Mouse (Mus musculus): ENCODE data around the gene Kctd15. TPM values are rescaled to one million over a fixed set of nuclear protein-coding genes. Genes with fewer than 3 reads are reported as not detected.

Kctd15 gene
- polyA plus RNA-seq, 1 experiment = 29.2 TPM

- Histone ChIP-seq H3K79me2 (ENCODE audit: control insufficient read depth, insufficient read depth) (no peaks in the 10 kb centered on the region), H3K36me3 (ENCODE audit: control insufficient read depth, insufficient read depth) (no peaks in the 10 kb centered on the region), H3K4me3 (no peak overlapping the region), H3ac (ENCODE audit: control insufficient read depth, insufficient read length) (no peak overlapping the region), H3K27me3 (ENCODE audit: control insufficient read depth, insufficient read depth, insufficient read length) (peaks cover 47% of the 10 kb centered on the region), H3K4me2 (ENCODE audit: low read depth) (no peak overlapping the region)
- TF ChIP-seq REST (IDR thresholded peaks at IDR 0.05; ENCODE audit: insufficient read depth, insufficient read length) (no peak), CEBPB (IDR thresholded peaks at IDR 0.05; ENCODE audit: insufficient read depth, poor library complexity, severe bottlenecking) (no peak), TCF12 (IDR thresholded peaks at IDR 0.05; ENCODE audit: insufficient read depth, poor library complexity, severe bottlenecking) (no peak), E2F4 (IDR thresholded peaks at IDR 0.05; ENCODE audit: insufficient read depth) (no peak), TCF3 (IDR thresholded peaks at IDR 0.05; ENCODE audit: insufficient read length, low read depth) (no peak), MYOG (IDR thresholded peaks at IDR 0.05; ENCODE audit: control insufficient read depth in 1 of 3, insufficient read depth in 1 of 3, insufficient read length in 2 of 3, low read depth in 2 of 3) (no peak), POLR2AphosphoS2 (IDR thresholded peaks at IDR 0.05; ENCODE audit: insufficient read length, low read depth) (no peak), SRF (IDR thresholded peaks at IDR 0.05; ENCODE audit: control insufficient read depth, insufficient read length, low read depth) (no peak), MAX (IDR thresholded peaks at IDR 0.05; ENCODE audit: low read depth) (no peak), MYOD1 (IDR thresholded peaks at IDR 0.05; ENCODE audit: control insufficient read depth in 1 of 3, insufficient read length in 2 of 3, low read depth in 2 of 3) (no peak), USF1 (IDR thresholded peaks at IDR 0.05; ENCODE audit: low read depth) (no peak), POLR2A (IDR thresholded peaks at IDR 0.05; ENCODE audit: insufficient read length, low read depth) (no peak)
These were observed 41.7 kb upstream of the Kctd15 start for GRCm38 (mm10) chr7:34698221-34698620.

- H3K27me3 ChIP-seq (ENCODE audit: control insufficient read depth, insufficient read depth, insufficient read length) = peaks cover 60% of the 10 kb centered on the region
- no peak overlapping the region for H3K4me3 ChIP-seq
- H3K36me3 ChIP-seq (ENCODE audit: control insufficient read depth, insufficient read depth) = no peaks in the 10 kb centered on the region
- TF ChIP-seq TCF3 (IDR thresholded peaks at IDR 0.05; ENCODE audit: insufficient read length, low read depth) = no peak
- no peak for TF ChIP-seq CEBPB (IDR thresholded peaks at IDR 0.05; ENCODE audit: insufficient read depth, poor library complexity, severe bottlenecking)
- TF ChIP-seq POLR2AphosphoS2 (IDR thresholded peaks at IDR 0.05; ENCODE audit: insufficient read length, low read depth) = no peak
- TF ChIP-seq MYOG (IDR thresholded peaks at IDR 0.05; ENCODE audit: control insufficient read depth in 1 of 3, insufficient read depth in 1 of 3, insufficient read length in 2 of 3, low read depth in 2 of 3) = no peak
- no peak for TF ChIP-seq MYOD1 (IDR thresholded peaks at IDR 0.05; ENCODE audit: control insufficient read depth in 1 of 3, insufficient read length in 2 of 3, low read depth in 2 of 3)
- no peak for TF ChIP-seq TCF12 (IDR thresholded peaks at IDR 0.05; ENCODE audit: insufficient read depth, poor library complexity, severe bottlenecking)
- TF ChIP-seq USF1 (IDR thresholded peaks at IDR 0.05; ENCODE audit: low read depth) = no peak
- no peak for TF ChIP-seq MAX (IDR thresholded peaks at IDR 0.05; ENCODE audit: low read depth)
- TF ChIP-seq E2F4 (IDR thresholded peaks at IDR 0.05; ENCODE audit: insufficient read depth) = no peak
- H3K4me2 ChIP-seq (ENCODE audit: low read depth) = no peak overlapping the region
- no peaks in the 10 kb centered on the region for H3K79me2 ChIP-seq (ENCODE audit: control insufficient read depth, insufficient read depth)
- no peak overlapping the region for H3ac ChIP-seq (ENCODE audit: control insufficient read depth, insufficient read length)
These were observed 39.6 kb upstream of the Kctd15 start for GRCm38 (mm10) chr7:34696086-34696485.

GRCm38 (mm10) chr7:34694898-34695297 lies 38.4 kb upstream of the Kctd15 start:
- TF ChIP-seq MYOG (IDR thresholded peaks at IDR 0.05; ENCODE audit: control insufficient read depth in 1 of 3, insufficient read depth in 1 of 3, insufficient read length in 2 of 3, low read depth in 2 of 3) (no peak), USF1 (IDR thresholded peaks at IDR 0.05; ENCODE audit: low read depth) (no peak), MYOD1 (IDR thresholded peaks at IDR 0.05; ENCODE audit: control insufficient read depth in 1 of 3, insufficient read length in 2 of 3, low read depth in 2 of 3) (no peak), POLR2AphosphoS2 (IDR thresholded peaks at IDR 0.05; ENCODE audit: insufficient read length, low read depth) (no peak), REST (IDR thresholded peaks at IDR 0.05; ENCODE audit: insufficient read depth, insufficient read length) (no peak), TCF12 (IDR thresholded peaks at IDR 0.05; ENCODE audit: insufficient read depth, poor library complexity, severe bottlenecking) (no peak), POLR2A (IDR thresholded peaks at IDR 0.05; ENCODE audit: insufficient read length, low read depth) (no peak), E2F4 (IDR thresholded peaks at IDR 0.05; ENCODE audit: insufficient read depth) (no peak), MAX (IDR thresholded peaks at IDR 0.05; ENCODE audit: low read depth) (no peak), SRF (IDR thresholded peaks at IDR 0.05; ENCODE audit: control insufficient read depth, insufficient read length, low read depth) (no peak), CEBPB (IDR thresholded peaks at IDR 0.05; ENCODE audit: insufficient read depth, poor library complexity, severe bottlenecking) (no peak), TCF3 (IDR thresholded peaks at IDR 0.05; ENCODE audit: insufficient read length, low read depth) (no peak)
- H3ac ChIP-seq (ENCODE audit: control insufficient read depth, insufficient read length) = no peak overlapping the region
- H3K79me2 ChIP-seq (ENCODE audit: control insufficient read depth, insufficient read depth) = no peaks in the 10 kb centered on the region
- peaks cover 70% of the 10 kb centered on the region for H3K27me3 ChIP-seq (ENCODE audit: control insufficient read depth, insufficient read depth, insufficient read length)
- H3K4me2 ChIP-seq (ENCODE audit: low read depth) = no peak overlapping the region
- H3K36me3 ChIP-seq (ENCODE audit: control insufficient read depth, insufficient read depth) = no peaks in the 10 kb centered on the region
- H3K4me3 ChIP-seq = no peak overlapping the region

- Histone ChIP-seq H3K27me3 (ENCODE audit: control insufficient read depth, insufficient read depth, insufficient read length) (peaks cover 72% of the 10 kb centered on the region), H3K79me2 (ENCODE audit: control insufficient read depth, insufficient read depth) (no peaks in the 10 kb centered on the region), H3K4me3 (no peak overlapping the region), H3K4me2 (ENCODE audit: low read depth) (no peak overlapping the region), H3K36me3 (ENCODE audit: control insufficient read depth, insufficient read depth) (no peaks in the 10 kb centered on the region), H3ac (ENCODE audit: control insufficient read depth, insufficient read length) (no peak overlapping the region)
- TF ChIP-seq MYOG (IDR thresholded peaks at IDR 0.05; ENCODE audit: control insufficient read depth in 1 of 3, insufficient read depth in 1 of 3, insufficient read length in 2 of 3, low read depth in 2 of 3) = no peak
- no peak for TF ChIP-seq CEBPB (IDR thresholded peaks at IDR 0.05; ENCODE audit: insufficient read depth, poor library complexity, severe bottlenecking)
- no peak for TF ChIP-seq TCF3 (IDR thresholded peaks at IDR 0.05; ENCODE audit: insufficient read length, low read depth)
- no peak for TF ChIP-seq E2F4 (IDR thresholded peaks at IDR 0.05; ENCODE audit: insufficient read depth)
- TF ChIP-seq USF1 (IDR thresholded peaks at IDR 0.05; ENCODE audit: low read depth) = no peak
- no peak for TF ChIP-seq SRF (IDR thresholded peaks at IDR 0.05; ENCODE audit: control insufficient read depth, insufficient read length, low read depth)
- no peak for TF ChIP-seq REST (IDR thresholded peaks at IDR 0.05; ENCODE audit: insufficient read depth, insufficient read length)
- no peak for TF ChIP-seq POLR2AphosphoS2 (IDR thresholded peaks at IDR 0.05; ENCODE audit: insufficient read length, low read depth)
- no peak for TF ChIP-seq POLR2A (IDR thresholded peaks at IDR 0.05; ENCODE audit: insufficient read length, low read depth)
- TF ChIP-seq MAX (IDR thresholded peaks at IDR 0.05; ENCODE audit: low read depth) = no peak
- no peak for TF ChIP-seq MYOD1 (IDR thresholded peaks at IDR 0.05; ENCODE audit: control insufficient read depth in 1 of 3, insufficient read length in 2 of 3, low read depth in 2 of 3)
- TF ChIP-seq TCF12 (IDR thresholded peaks at IDR 0.05; ENCODE audit: insufficient read depth, poor library complexity, severe bottlenecking) = no peak
These were observed 37.4 kb upstream of the Kctd15 start for GRCm38 (mm10) chr7:34693916-34694315.

All from myocyte (in vitro differentiated cells).